Mouse (Mus musculus) stomach, adult 2 months (tissue): Measurements from ENCODE around the gene Greb1. TPM values are rescaled to one million over a fixed set of nuclear protein-coding genes. Genes with fewer than 3 reads are reported as not detected.

Experiments
- polyA plus RNA-seq: library from polyadenylated mRNA; depleted of rRNA; stranded (reverse); fragments of >200 nt; gene quantifications from 2 replicates; pipeline ENCODE4 v1.2.3, GENCODE M21; 2012; rRNA removed

Gene Greb1
- polyA plus RNA-seq, result 0.22 and 0.45 TPM in 2 replicates

GRCm38 (mm10) chr12:16800259-16800958, at the start of gene Greb1:
Gene Greb1 (minus strand): TSS chr12:16800886.

GRCm38 (mm10) chr12:16810525-16811431, 10.1 kb upstream of the Greb1 start, which contains the start of gene E2f6:
Gene E2f6 (plus strand): TSS chr12:16810963.

GRCm38 (mm10) chr12:16653332-16654093, 147.2 kb downstream of the Greb1 start, which contains the start of gene Ntsr2:
Gene Ntsr2 (plus strand): TSS chr12:16653382.

Other genes with a start within 250 kb of the Greb1 start
- 2.2 and 2.4 TPM in 2 replicates for gene Lpin1, start 189.9 kb downstream of the Greb1 start, polyA plus RNA-seq
- 0.27 and 0.38 TPM in 2 replicates for gene Ntsr2, start 147.5 kb downstream of the Greb1 start, polyA plus RNA-seq
- 4.6 and 5.1 TPM in 2 replicates for gene E2f6, start 10.1 kb upstream of the Greb1 start, polyA plus RNA-seq
- gene Rock2, start 94.0 kb upstream of the Greb1 start, polyA plus RNA-seq, result 0.69 and 1.3 TPM in 2 replicates
- 31.2 and 70.5 TPM in 2 replicates for gene Pqlc3, start 199.5 kb upstream of the Greb1 start, polyA plus RNA-seq
- 0.12 and 0.43 TPM in 2 replicates for gene 2410004P03Rik, start 210.8 kb upstream of the Greb1 start, polyA plus RNA-seq